Mouse (Mus musculus) cerebellum, adult 9-11 months (tissue): ENCODE measurements around the gene Paqr8.
"Not testable (repeated sequence)": the region's sequence is repeated elsewhere in the genome, so short reads cannot be mapped to it uniquely, and the experiment has no call there.

Experiments used
- DNase-seq: peaks from one replicate; pipeline ENCODE4 v3.0.0; 2022

Gene Paqr8

GRCm38 (mm10) chr1:20912527-20913171 lies 22.2 kb downstream of the Paqr8 start:
- DNase-seq = no peak

DNA sequence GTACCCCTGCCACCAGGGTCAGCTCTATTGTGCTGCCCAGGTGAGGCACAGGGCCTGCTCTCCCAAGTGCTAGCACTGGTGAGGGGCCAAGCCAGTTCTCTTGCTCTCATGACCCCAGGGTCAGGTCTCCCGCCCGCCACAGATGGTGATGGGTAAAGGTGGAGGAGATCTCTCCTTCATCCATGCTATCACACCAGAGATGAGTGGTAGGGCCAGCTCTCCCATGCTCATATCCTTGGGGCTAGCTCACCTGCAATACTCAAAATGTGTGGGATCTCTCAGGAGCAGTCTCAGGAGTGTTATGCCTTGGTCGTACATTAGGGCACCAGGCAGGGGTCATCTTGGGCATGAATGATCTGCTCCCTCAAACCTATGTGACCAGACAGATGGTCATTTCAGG lies 24.4 kb downstream of the Paqr8 start:
- DNase-seq = no peak

DNA sequence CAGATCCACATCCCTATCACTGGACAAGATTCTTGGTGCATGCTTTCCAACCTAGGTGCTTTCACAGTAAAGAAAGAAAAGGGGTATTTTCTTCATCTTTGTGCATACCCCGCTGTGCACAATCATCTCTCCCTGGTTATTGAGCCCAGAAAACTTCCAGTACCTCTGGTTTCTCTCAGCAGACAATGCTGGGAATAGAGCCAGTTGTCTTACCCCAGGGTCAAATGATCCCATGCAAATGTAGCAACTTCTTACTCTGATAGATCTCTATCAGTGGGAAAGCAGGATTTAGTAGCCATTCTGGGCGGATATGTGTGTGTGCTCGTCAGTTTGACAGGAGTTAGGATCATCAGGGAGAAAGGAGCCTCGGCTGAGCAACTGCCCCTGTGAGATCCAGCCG lies 25.2 kb downstream of the Paqr8 start:
- no peak for DNase-seq

DNA sequence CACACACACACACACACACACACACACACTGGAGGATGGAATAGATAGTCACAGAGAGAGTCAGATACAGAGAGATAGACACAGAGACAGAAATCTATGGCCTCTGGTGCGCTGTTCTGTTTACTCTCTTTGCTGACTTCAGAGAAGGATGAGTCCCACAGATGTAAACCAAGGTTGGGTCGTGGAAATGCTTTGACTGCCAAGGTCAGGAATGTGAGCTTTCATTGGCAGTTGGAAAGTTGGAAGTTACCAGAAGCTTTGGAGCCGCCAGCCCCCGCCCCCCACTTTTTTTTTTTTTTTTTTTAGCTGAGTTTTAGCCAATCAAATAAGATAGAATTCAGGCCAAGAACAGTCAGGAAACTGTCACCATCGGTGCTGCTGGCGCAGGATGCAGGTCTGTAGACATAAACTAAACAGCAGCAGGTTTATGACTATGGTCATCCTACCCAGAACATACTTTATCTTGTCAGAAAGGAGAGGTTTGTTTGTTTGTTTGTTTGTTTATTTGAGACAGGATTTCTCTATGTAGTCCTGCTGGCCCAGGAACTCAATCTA lies 27.2 kb downstream of the Paqr8 start:
- DNase-seq = no peak

DNA sequence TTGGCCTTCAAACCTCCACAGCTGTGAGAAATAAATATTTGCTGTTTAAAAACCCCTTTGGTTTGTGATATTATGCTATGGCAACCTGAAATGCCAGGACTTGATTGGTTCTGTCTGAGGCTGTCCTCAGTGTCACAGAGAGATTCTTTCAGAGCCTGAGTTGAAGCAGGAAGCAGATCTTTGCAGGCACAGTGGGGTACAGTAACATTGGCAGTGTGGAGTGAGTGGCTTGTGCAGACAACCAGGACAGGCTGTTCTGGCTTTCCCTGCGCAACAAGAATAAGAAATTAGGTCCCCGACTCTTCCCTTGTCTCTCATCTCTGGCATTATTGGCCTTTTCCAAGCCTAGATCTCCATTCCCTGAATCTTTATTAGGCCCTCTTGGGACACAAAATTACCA lies 29.3 kb downstream of the Paqr8 start:
- DNase-seq = peak; percentile 80

DNA sequence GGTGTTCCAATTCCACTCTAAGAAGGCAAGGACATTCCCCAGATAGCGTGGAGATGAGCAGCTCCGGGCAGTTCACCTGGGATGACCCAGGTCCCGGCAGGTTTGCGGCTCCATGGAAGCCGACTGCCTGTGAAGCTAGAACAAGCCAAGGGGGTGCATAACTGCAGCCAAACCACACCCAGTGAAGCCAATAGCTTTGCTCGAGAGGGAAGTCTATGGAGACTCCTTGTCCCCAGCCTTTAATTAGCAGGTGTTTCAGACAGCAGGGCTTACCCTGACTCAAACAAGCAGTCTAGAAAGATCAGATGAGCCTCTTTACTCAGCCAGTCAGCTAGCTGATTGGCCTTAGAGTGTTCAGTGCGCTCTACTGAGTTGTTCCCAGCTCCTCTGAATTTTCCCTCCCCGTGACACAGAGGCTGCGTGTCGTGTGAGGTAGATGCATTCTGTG lies 30.7 kb downstream of the Paqr8 start:
- DNase-seq = peak; percentile 89

GRCm38 (mm10) chr1:20922612-20923399 lies 32.4 kb downstream of the Paqr8 start:
- peak; percentile 91 for DNase-seq

- DNase-seq = not testable (repeated sequence)
These were observed 34.9 kb downstream of the Paqr8 start for GRCm38 (mm10) chr1:20925324-20925723.

- DNase-seq = no peak
These were observed 35.5 kb downstream of the Paqr8 start for GRCm38 (mm10) chr1:20925926-20926325.

GRCm38 (mm10) chr1:20926376-20926775 lies 36.0 kb downstream of the Paqr8 start:
- DNase-seq = no peak

- no peak for DNase-seq
These were observed 38.1 kb downstream of the Paqr8 start for GRCm38 (mm10) chr1:20928487-20928886.

- peak; percentile 75 for DNase-seq
These were observed 43.1 kb downstream of the Paqr8 start for GRCm38 (mm10) chr1:20933457-20933856.

DNA sequence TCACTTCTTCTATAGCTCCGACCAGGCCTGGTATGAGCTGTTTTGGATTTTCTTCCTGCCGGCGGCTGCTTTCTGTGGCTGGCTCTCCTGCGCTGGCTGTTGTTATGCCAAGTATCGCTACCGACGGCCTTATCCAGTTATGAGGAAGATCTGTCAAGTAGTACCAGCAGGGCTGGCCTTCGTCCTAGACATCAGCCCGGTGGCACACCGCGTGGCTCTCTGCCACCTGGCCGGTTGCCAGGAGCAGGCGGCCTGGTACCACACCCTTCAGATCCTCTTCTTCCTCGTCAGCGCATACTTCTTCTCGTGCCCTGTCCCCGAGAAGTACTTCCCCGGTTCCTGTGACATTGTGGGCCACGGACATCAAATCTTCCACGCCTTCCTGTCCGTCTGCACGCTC lies 44.7 kb downstream of the Paqr8 start:
- DNase-seq = peak; percentile 77

DNA sequence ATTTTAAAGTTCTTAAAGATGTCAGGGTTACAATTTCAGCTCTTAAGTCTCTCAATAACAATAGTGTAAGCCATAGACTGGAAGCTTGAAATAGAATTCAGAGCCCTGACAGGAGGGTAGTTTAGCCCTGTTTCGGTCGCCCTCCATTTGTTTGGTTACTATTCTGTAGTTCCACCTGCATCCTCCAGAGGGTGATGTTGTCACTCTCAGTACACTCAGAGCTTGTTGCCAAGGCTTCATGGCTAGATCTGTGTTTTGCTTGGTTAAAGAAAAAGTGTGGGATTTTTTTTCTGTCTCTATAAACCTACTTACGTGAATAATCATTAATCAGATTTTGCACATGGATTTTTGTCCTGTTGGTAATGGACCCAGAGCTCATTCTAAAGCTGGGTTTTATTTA lies 48.6 kb downstream of the Paqr8 start:
- DNase-seq = peak; percentile 55

DNA sequence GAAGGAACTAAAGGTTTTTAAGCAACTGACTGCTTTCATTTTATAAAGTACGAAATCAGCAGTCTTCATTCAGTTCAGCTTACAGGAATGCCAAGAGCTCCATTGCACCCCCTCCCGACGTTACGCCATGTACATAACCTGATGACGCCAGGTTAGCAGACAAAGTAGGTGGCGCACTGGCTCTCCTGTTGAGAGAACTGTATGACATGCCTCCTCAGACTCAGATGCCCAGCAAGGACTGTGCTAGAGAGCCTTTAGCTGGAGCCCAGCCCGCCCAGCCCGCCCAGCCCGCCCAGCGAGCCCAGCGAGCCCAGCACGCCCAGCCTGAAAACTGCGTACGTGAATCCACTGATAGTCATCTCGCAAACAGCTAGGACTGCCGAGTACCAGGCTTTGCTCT lies 49.7 kb downstream of the Paqr8 start:
- DNase-seq = no peak

DNA sequence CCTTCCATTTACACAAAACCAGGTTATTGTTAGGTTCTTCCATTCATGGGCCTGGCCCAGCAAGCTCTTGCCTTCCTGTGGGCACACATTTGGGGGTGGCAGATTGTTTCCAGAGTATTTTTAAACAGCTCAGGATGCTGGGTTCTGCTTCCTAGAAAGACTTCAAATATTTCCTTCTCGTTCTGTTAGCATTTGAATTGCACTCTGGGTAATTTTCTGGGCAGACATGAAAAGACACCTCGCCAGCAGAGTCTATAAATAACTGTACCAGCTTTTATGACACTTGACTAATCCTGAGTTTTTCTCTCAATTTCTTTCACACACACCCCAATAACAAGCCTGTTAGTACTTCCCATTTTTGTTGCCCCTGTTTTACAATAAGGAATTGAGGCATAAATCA lies 50.9 kb downstream of the Paqr8 start:
- no peak for DNase-seq

DNA sequence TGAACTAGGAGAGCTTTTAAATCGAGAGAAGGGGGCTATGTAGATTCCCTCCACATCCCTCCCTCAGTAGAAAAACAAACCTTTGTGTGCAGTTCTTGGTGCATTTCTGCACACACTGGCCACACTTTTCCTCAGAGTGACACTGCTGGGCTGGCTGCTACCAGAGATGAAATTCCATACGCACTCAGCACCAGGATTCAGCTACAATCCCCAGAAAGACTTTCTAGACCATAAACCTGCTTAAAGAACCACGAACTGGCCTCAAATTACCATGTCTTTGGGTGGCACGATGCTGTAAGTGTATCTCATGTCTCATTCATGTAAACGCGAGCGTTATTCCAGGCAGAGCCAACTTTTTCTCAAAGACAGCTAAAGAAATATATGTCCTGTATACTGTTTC lies 51.5 kb downstream of the Paqr8 start:
- DNase-seq = no peak

DNA sequence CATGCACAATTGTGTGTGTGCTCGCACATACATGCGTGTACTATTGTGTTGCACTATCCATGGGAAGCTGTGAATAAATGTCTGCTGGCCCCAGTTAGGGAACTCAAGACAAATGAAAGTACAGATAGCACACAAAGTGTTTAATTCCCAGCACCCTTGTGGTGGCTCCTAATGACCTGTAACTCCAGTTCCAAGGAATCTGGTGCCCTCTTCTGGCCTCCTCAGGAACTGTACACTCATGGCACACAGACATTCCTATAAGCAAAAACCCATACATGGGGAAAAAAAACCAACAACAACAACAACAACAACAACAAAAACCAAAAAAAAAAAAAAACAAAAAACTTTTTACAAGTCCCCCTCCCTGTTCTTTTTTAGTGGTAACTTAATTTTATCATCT lies 52.6 kb downstream of the Paqr8 start:
- DNase-seq = no peak

DNA sequence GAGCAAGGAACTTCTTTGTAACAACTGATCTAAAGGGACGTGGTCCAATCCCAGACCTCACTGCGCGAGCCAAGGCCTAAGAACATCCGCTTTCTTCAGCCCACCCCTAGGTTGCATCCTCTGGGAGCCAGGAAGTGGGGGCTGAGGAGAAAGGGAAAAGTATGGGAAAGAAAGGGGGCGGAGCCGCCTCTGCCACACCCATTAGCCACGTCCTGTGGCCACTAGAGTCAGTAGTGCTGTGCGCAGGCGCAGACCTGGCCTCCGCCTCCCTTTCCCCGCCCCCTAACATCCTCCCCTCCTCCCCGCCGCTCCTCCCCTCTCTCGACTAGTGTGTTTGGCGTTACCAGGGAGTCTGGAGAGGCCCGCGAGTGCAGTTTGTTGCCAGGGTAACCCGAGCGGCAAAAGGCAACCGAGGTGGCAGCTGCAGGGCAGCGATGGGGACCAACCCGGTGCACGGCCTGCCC lies 60.9 kb downstream of the Paqr8 start, which contains the start of gene Efhc1:
Gene Efhc1 (plus strand): TSS at position 327 of the 464 bp plus-strand sequence.
- peak; percentile 94 for DNase-seq

GRCm38 (mm10) chr1:20951799-20952198 lies 61.4 kb downstream of the Paqr8 start:
- no peak for DNase-seq

DNA sequence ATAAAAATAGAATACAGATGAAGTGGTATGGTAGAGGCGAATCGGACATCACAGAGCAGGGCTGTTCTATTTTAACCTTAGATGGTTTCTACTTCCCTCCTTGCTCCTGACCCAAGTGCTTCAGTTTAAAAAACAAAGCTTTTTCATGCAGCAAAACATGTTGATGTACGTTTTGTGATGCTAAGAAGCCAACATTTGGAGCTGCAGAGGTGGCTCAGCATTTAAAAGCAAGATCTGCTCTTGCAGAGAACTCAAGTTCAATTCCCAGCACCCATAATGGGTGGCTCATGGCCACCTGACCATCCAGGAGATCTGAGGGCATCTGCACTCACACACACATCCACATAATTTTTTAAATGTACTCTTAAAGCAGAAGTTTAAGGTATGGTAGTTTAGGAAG lies 64.5 kb downstream of the Paqr8 start:
- no peak for DNase-seq

DNA sequence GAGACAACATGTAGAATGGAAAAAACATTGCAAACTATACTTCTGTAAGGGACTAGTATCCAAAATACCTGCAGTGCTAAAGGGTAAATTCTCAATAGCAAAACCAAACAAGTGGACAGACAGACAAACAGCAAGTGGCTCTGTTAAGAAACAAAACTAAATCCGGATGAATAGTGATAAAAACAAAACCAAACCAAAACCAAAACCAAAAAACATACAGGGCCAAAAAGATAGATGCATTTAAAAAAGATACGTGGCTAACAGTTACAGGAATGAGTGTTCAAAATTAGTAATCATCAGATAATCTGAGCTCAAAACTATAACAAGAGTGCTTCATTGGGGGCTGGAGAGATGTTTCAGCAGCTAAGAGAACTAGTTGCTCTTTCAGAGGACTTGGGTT lies 79.2 kb downstream of the Paqr8 start:
- DNase-seq = no peak

GRCm38 (mm10) chr1:20973389-20973788 lies 83.0 kb downstream of the Paqr8 start:
- DNase-seq = no peak
